Mouse (Mus musculus) kidney, adult 2 months (tissue): ENCODE results near the gene Ptprg.

ENCODE experiments used
- CTCF ChIP-seq: fragments of 200-500 bp; conservative IDR thresholded peaks from 2 replicates; pipeline ENCODE4 v1.5.1; 2011; ENCODE audit warnings: low read depth, mild to moderate bottlenecking, control low read depth, low read length, moderate library complexity, mixed read lengths; ENCODE audit not compliant: insufficient read depth, insufficient read length
- POLR2A ChIP-seq: fragments of 200-500 bp; IDR thresholded peaks from one replicate; pipeline ENCODE4 v1.6.1; 2011; ENCODE audit warnings: low read depth, low read length, control low read depth

GRCm38 (mm10) chr14:11665046-11665445 is 111.7 kb downstream of the Ptprg start:
- no peak for TF ChIP-seq POLR2A
- TF ChIP-seq CTCF: no peak
